17 mouse cellular contexts compared by ENCODE assay signal in genomic region chr10:70127273-70127672, GRCm38 (mm10). TPM values are rescaled to one million over a fixed set of nuclear protein-coding genes. Genes with fewer than 3 reads are reported as not detected.
A peak's percentile ranks its signal among the peaks of the same experiment; 100 is the strongest.
DNase-seq lines count a peak whose midpoint lies in the region; ATAC-seq and TF ChIP-seq lines count a peak whose summit lies in the region.
"Had no signal": no experiment of that assay in that cellular context is flagged by ENCODE, and none has a peak within 500 bp of the region (broad histone marks: within the 10 kb centered on the region; RNA-seq: fewer than 3 reads in every experiment).

No protein-coding gene starts in this region.

- TF ChIP-seq EP300 in liver, postnatal 0 days (IDR thresholded peaks at IDR 0.05; ENCODE audit: low read depth) = peak; percentile 98

- peak; percentile 52; the same call in 1 of the 2 replicates for ATAC-seq in kidney, embryonic 15.5 days (replicated peaks; ENCODE audit: low FRiP score)
- peak; percentile 89 for ATAC-seq in liver, postnatal 0 days
- ATAC-seq: forebrain, embryonic 13.5 days; hindbrain, embryonic 16.5 days had no signal

- H3K4me3 ChIP-seq in kidney, embryonic 15.5 days (replicated peaks) = no peak overlapping the region
- no peak overlapping the region for H3K4me3 ChIP-seq in liver, postnatal 0 days (ENCODE audit: low read depth, low read length)
- H3K4me3 ChIP-seq: forebrain, embryonic 13.5 days; gastrocnemius, adult 2 months; limb, embryonic 10.5 days; midbrain, embryonic 12.5 days had no signal

- no peak overlapping the region for H3K9ac ChIP-seq in kidney, embryonic 15.5 days
- H3K9ac ChIP-seq in liver, postnatal 0 days (replicated peaks) = peak overlapping the region; percentile 21; the same call in 1 of the 2 replicates
- H3K9ac ChIP-seq: forebrain, embryonic 13.5 days; midbrain, embryonic 12.5 days had no signal

- H3K27ac ChIP-seq in kidney, embryonic 15.5 days = no peak overlapping the region
- peak overlapping the region; percentile 83 for H3K27ac ChIP-seq in liver, postnatal 0 days (ENCODE audit: low read depth)
- H3K27ac ChIP-seq: forebrain, embryonic 13.5 days; gastrocnemius, adult 2 months; limb, embryonic 10.5 days; midbrain, embryonic 12.5 days had no signal

- TF ChIP-seq CTCF in liver, postnatal 0 days (IDR thresholded peaks at IDR 0.05; ENCODE audit: low read depth) = no peak

- H3K4me1 ChIP-seq in kidney, embryonic 15.5 days = peaks cover 58% of the 10 kb centered on the region
- H3K4me1 ChIP-seq in liver, postnatal 0 days (ENCODE audit: insufficient read depth) = peaks cover 47% of the 10 kb centered on the region

- no peaks in the 10 kb centered on the region; the same call in 1 of the 2 replicates for H3K9me3 ChIP-seq in kidney, embryonic 15.5 days (replicated peaks)
- H3K9me3 ChIP-seq in liver, postnatal 0 days (ENCODE audit: low read length) = no peaks in the 10 kb centered on the region
- H3K9me3 ChIP-seq: forebrain, embryonic 13.5 days; limb, embryonic 10.5 days; midbrain, embryonic 12.5 days had no signal

- no peaks in the 10 kb centered on the region for H3K27me3 ChIP-seq in kidney, embryonic 15.5 days
- H3K27me3 ChIP-seq in liver, postnatal 0 days (ENCODE audit: insufficient read depth, low read length) = no peaks in the 10 kb centered on the region
- H3K27me3 ChIP-seq: CH12.LX; forebrain, embryonic 13.5 days; midbrain, embryonic 12.5 days had no signal

- 0 out of 2 replicates have a peak, but pooled peaks cover 3% of the 10 kb centered on the region for H3K36me3 ChIP-seq in kidney, embryonic 15.5 days
- H3K36me3 ChIP-seq in liver, postnatal 0 days (replicated peaks; ENCODE audit: insufficient read depth, low read length) = no peaks in the 10 kb centered on the region
- H3K36me3 ChIP-seq: midbrain, embryonic 12.5 days had no signal

- no peak overlapping the region for H3K4me2 ChIP-seq in kidney, embryonic 15.5 days
- H3K4me2 ChIP-seq in liver, postnatal 0 days (ENCODE audit: low read depth, low read length) = peak overlapping the region; percentile 47
- H3K4me2 ChIP-seq: forebrain, embryonic 13.5 days; midbrain, embryonic 12.5 days had no signal

- no peak for DNase-seq in kidney, adult 11 months
- peak; percentile 72 for DNase-seq in c-Kit-positive CD71-positive TER-119-positive erythroid progenitor cells, embryonic 14.5 days (ENCODE audit: low spot score)
- DNase-seq in kidney, postnatal 25 days = peak; percentile 21 to 47
- DNase-seq in liver, postnatal 0 days = no peak
- no peak for DNase-seq in embryo, embryonic 10 days (ENCODE audit: low spot score)
- no peak for DNase-seq in frontal cortex, postnatal 14 days (ENCODE audit: low spot score in 2 of 2)
- DNase-seq in lung, postnatal 4 days = no peak
- DNase-seq: cerebellum, postnatal 10 days; gastrocnemius, adult 2 months; heart, postnatal 10 days; right cerebral cortex, postnatal 14 days had no signal

- WGBS in kidney, embryonic 15.5 days = 68% methylated on average over 8 of the region's 8 CpGs
- 41% methylated on average over 8 of the region's 8 CpGs for WGBS in liver, postnatal 0 days (ENCODE audit: insufficient replicate concordance)

RNA-seq across cellular contexts. Expression of gene Ccdc6, which starts 30.4 kb away (rescaled TPM):
- polyA plus RNA-seq in kidney, embryonic 15.5 days (2015; fragmentation: Nextera tagmentation; extraction: Ambion mirVana) = 22.5 and 22.9 TPM in 2 replicates
- 5.5 and 6.3 TPM in 2 replicates for polyA plus RNA-seq in liver, postnatal 0 days (2015; fragmentation: Nextera tagmentation; extraction: Ambion mirVana)

Comparison
In these comparisons a context has a peak if more than half of its experiments do, and no peak if none do; other contexts are left out.
1. DNase-seq: peak in c-Kit-positive CD71-positive TER-119-positive erythroid progenitor cells, embryonic 14.5 days (single experiment) and kidney, postnatal 25 days (2 of 2); none in kidney, adult 11 months (single experiment), liver, postnatal 0 days (single experiment), embryo, embryonic 10 days (single experiment), frontal cortex, postnatal 14 days (0 of 2) and lung, postnatal 4 days (0 of 2).